Mouse (Mus musculus): ENCODE results near the gene Rbm33.

GRCm38 (mm10) chr5:28293990-28294389 lies 22.9 kb upstream of the Rbm33 start:
- TF ChIP-seq CTCF (IDR thresholded peaks at IDR 0.05; ENCODE audit: low read depth, low read length) (peak; percentile 99), POLR2A (IDR thresholded peaks at IDR 0.05; ENCODE audit: extremely low read depth, insufficient read depth, low read length) (no peak)

All from liver, adult 2 months (tissue).